Mouse (Mus musculus): ENCODE results near the gene Eef2k. TPM values are rescaled to one million over a fixed set of nuclear protein-coding genes. Genes with fewer than 3 reads are reported as not detected.
"Not testable (repeated sequence)": the region's sequence is repeated elsewhere in the genome, so short reads cannot be mapped to it uniquely, and the experiment has no call there.

Eef2k gene
- total RNA-seq, 2 experiments from 2014 or later = 37.0 to 37.2 TPM

DNA sequence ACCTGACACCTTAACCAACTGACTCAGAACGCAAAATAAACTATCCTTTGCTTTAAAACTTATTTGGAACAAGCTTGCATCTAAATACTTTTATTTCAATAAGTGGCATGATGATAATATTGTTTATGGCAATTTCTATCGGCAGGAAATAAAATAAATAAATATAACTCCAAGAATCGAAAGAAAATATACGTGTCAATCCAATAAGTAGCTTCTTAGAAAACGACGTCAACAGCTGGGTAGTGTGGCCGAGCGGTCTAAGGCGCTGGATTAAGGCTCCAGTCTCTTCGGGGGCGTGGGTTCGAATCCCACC is 74.6 kb downstream of the Eef2k start:
- intact Hi-C loops (cut with DNase I) = loop anchor here (1.0 to 10.0 kb wide), 5 partner anchors 75 to 282 kb away; partner anchors contain the start of genes Eef2k, Mosmo, Pdzd9 and Uqcrc2
- no peak for DNase-seq

- peak; percentile 100 for DNase-seq
Measured at GRCm38 (mm10) chr7:120917592-120918461, 75.2 kb downstream of the Eef2k start, which contains the start of gene Polr3e. Polr3e (plus strand) TSS chr7:120917744.

GRCm38 (mm10) chr7:120918526-120918962 is 75.9 kb downstream of the Eef2k start:
- peak; percentile 74 to 78 for DNase-seq
- intact Hi-C loops (cut with DNase I) = loop anchor here (10.0 kb wide), 3 partner anchors 184 to 284 kb away; partner anchors contain the start of genes Mosmo, Pdzd9, Uqcrc2 and Vwa3a

More at GRCm38 (mm10) chr7:120917592-120918461, 75.2 kb downstream of the Eef2k start, which contains the start of gene Polr3e:
- intact Hi-C loops (cut with DNase I) = loop anchor here (1.0 to 10.0 kb wide), 5 partner anchors 76 to 283 kb away; partner anchors contain the start of genes Eef2k, Mosmo, Pdzd9 and Uqcrc2

DNA sequence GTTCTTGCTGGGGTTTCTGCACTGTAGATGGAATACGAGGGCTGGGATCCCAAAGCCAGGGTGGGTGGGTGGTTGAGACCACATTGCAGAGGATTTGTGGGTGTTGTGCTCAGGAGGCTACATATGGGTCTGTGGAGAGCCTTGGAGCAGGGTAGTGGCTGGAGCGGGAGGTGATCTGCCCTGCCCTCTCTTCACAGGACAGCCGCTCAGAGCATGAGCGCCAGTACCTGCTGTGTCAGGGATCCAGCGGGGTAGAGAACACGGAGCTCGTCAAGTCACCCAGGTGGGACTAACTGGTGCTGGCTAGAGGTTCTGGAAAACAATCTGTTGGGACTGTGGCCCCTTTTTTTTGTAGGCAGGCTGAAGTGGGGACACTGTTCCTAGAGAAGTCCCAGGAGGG is 90.5 kb downstream of the Eef2k start:
- intact Hi-C loops (cut with DNase I) = no loop called here
- no peak for DNase-seq

GRCm38 (mm10) chr7:120933680-120934195 is 91.1 kb downstream of the Eef2k start:
- intact Hi-C loops (cut with DNase I) = loop anchor here (1.0 kb wide), 2 partner anchors 131 to 187 kb away; no protein-coding TSS in a partner anchor

DNA sequence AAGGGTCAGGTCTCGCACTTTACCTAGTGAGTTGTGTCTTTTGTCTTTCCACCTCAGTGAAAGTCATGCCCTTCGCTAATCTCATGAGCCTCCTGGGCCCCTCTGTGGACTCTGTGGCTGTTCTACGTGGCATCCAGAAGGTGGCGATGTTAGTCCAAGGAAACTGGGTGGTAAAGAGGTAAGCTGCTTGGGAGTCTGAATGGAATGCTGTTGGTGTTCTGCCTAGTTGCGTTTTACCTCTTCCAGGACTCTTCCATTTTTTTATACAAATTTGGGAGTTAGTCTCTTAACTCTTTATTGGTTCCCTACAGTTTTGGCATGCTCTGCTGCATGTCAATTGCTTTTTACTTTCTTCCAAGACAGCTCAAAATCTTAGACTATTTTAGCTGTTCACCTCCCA is 92.1 kb downstream of the Eef2k start:
- peak; percentile 79 to 82 for DNase-seq
- intact Hi-C loops (cut with DNase I) = loop anchor here (1.0 kb wide), 2 partner anchors 130 to 186 kb away; no protein-coding TSS in a partner anchor

More at GRCm38 (mm10) chr7:120933680-120934195, 91.1 kb downstream of the Eef2k start:
- DNase-seq = no peak

GRCm38 (mm10) chr7:120936522-120936921 is 93.9 kb downstream of the Eef2k start:
- intact Hi-C loops (cut with DNase I) = no loop called here
- DNase-seq = no peak

DNA sequence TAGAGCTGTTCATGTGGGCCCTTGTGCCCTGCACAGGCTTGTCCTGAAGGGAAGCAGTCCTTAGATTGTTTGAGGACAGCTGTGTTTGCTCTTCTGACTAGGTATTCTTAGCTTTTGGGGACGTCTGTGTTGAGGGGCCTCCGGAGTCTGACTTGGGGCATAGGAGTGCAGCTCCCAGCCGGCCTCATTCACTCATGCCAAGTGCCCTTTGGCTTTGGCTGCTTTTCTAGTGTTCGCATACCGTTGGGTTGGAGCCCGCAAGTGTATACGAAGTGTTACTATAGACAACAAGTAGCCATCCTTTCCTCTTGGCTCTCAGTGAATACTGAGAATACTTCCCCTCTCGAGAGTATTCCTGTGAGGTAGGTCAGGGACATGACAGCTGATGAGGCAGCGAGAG is 95.6 kb downstream of the Eef2k start:
- intact Hi-C loops (cut with DNase I) = no loop called here
- DNase-seq = no peak

DNA sequence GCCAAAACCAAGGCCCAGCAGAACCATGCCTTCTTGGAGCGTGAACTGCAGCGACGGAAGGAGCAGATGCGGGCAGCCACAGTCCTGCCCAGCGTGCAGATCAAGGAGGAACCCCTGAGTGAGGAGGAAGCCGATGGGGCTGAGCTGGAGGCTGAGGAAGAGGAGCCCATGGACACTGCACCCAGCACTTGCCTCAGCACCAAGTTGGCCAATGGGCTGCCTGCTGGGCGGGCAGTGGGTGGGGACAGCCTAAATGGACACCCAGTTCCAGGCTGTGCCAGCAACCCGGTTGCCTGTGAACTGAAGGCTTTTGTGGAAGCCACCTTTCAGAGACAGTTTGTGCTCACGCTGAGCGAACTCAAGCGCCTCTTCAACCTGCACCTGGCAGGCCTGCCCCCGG is 97.7 kb downstream of the Eef2k start:
- no peak for DNase-seq
- intact Hi-C loops (cut with DNase I) = no loop called here

GRCm38 (mm10) chr7:120941214-120941613 is 98.6 kb downstream of the Eef2k start:
- intact Hi-C loops (cut with DNase I) = no loop called here
- DNase-seq = no peak

GRCm38 (mm10) chr7:120942506-120942905 is 99.9 kb downstream of the Eef2k start:
- intact Hi-C loops (cut with DNase I) = no loop called here
- no peak for DNase-seq

- DNase-seq = no peak
- intact Hi-C loops (cut with DNase I) = no loop called here
Measured at GRCm38 (mm10) chr7:120943936-120944509, 101.4 kb downstream of the Eef2k start.

- DNase-seq; intact Hi-C loops (cut with DNase I): not testable (repeated sequence)
Measured at GRCm38 (mm10) chr7:120953591-120953990, 111.0 kb downstream of the Eef2k start.

Other genes starting within 250 kb of the Eef2k start
- 100 to 1,000 TPM; 945 to 970 TPM for gene Uqcrc2, start 207.7 kb upstream of the Eef2k start, total RNA-seq (2021)
- gene Pdzd9, start 172.5 kb upstream of the Eef2k start, total RNA-seq (2021) = not detected
- 10 to 100 TPM; 29.0 to 33.7 TPM for gene Mosmo, start 165.2 kb upstream of the Eef2k start, total RNA-seq (2021)
- 1 to 10 TPM; 2.4 to 3.7 TPM for gene Vwa3a, start 103.5 kb upstream of the Eef2k start, total RNA-seq (2021)
- not detected for gene Gm5737, start 30.5 kb upstream of the Eef2k start, total RNA-seq (2021)
- gene Polr3e, start 74.9 kb downstream of the Eef2k start, total RNA-seq (2021) = 10 to 100 TPM; 15.1 to 15.4 TPM
- gene Cdr2, start 139.5 kb downstream of the Eef2k start, total RNA-seq (2021) = 10 to 100 TPM; 14.3 to 17.9 TPM
- gene Mfsd13b, start 139.7 kb downstream of the Eef2k start, total RNA-seq (2021) = not detected
- 100 to 1,000 TPM; 108 to 126 TPM for gene Mettl9, start 191.6 kb downstream of the Eef2k start, total RNA-seq (2021)
- gene Igsf6, start 231.7 kb downstream of the Eef2k start, total RNA-seq (2021) = 1 to 10 TPM in 1 of 2 experiments, under 1 TPM in 1; 0.72 to 1.2 TPM
- 1 to 10 TPM; 2.3 to 4.9 TPM for gene Otoa, start 238.8 kb downstream of the Eef2k start, total RNA-seq (2021)